Mouse (Mus musculus) liver, embryonic 14.5 days (tissue): ENCODE measurements at regions not wholly inside any gene's neighbourhood (a gene's known extent, or its start where the extent isn't known, plus 50 kb on each side); places are given as distances from the start of the nearest gene placed in this dataset.

Experiments
- CTCF ChIP-seq: IDR thresholded peaks from 2 replicates; pipeline ENCODE4 v1.5.1; 2016; ENCODE audit warnings: antibody characterized with exemption, low read depth, control low read depth
- EP300 ChIP-seq: IDR thresholded peaks from 2 replicates; pipeline ENCODE4 v1.6.1; 2016; ENCODE audit warnings: antibody characterized with exemption, low read depth

DNA sequence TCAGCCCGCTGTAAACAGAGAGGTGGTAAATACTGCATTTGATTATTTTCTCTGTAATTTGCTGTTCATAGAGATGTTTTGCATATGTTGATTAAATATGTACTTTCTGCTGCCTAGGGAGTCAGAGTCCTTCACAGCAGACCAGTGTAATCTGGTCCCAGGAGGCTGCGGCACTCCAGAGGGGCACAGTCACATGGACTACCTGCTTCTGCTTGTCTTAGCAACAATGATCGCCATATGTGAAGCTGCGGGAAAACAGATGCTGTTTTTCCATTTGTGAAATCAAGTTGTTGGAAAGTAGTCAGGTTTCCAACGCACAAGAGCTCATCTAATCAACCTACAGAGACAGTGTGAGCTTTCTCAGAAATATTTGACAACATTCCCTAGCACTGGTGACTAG, 490.6 kb downstream of the Cypt12 start:
- TF ChIP-seq CTCF = no peak
- TF ChIP-seq EP300 = no peak
